Mouse (Mus musculus): ENCODE results near the gene Tmie. TPM values are rescaled to one million over a fixed set of nuclear protein-coding genes. Genes with fewer than 3 reads are reported as not detected.

The Tmie gene
- polyA plus RNA-seq, 1 experiment: 0.02 TPM

DNA sequence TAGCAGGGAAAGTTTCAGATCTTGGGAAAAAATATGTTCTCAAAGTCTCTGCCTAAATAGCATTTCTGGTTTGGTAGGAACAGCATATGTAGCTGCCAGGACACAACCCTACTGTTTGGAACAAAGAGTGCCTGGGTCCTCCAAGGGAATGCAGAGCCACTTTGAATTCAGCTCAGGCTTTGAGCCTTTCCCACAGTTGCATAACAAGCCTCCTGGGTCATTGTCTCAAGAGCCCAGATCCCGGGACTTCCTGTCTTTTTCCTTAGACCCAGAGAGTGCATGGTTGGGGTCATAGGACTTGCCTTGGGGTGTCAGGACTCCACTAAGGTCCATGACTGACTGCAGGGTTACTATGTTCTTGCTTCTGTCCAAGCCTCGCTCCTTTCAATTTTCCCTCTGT lies 43.8 kb downstream of the Tmie start:
- Histone ChIP-seq H3K27me3 (ENCODE audit: control insufficient read depth, insufficient read depth, insufficient read length) (no peaks in the 10 kb centered on the region), H3K79me2 (ENCODE audit: control insufficient read depth, insufficient read depth) (no peaks in the 10 kb centered on the region), H3K4me2 (ENCODE audit: low read depth) (no peak overlapping the region), H3ac (ENCODE audit: control insufficient read depth, insufficient read length) (no peak overlapping the region), H3K4me3 (no peak overlapping the region), H3K36me3 (ENCODE audit: control insufficient read depth, insufficient read depth) (no peaks in the 10 kb centered on the region)
- TF ChIP-seq TCF3 (IDR thresholded peaks at IDR 0.05; ENCODE audit: insufficient read length, low read depth) (no peak), TCF12 (IDR thresholded peaks at IDR 0.05; ENCODE audit: insufficient read depth, poor library complexity, severe bottlenecking) (no peak), MAX (IDR thresholded peaks at IDR 0.05; ENCODE audit: low read depth) (no peak), POLR2A (IDR thresholded peaks at IDR 0.05; ENCODE audit: insufficient read length, low read depth) (no peak), POLR2AphosphoS2 (IDR thresholded peaks at IDR 0.05; ENCODE audit: insufficient read length, low read depth) (no peak), REST (IDR thresholded peaks at IDR 0.05; ENCODE audit: insufficient read depth, insufficient read length) (no peak), MYOG (IDR thresholded peaks at IDR 0.05; ENCODE audit: control insufficient read depth in 1 of 3, insufficient read depth in 1 of 3, insufficient read length in 2 of 3, low read depth in 2 of 3) (no peak), CEBPB (IDR thresholded peaks at IDR 0.05; ENCODE audit: insufficient read depth, poor library complexity, severe bottlenecking) (no peak), USF1 (IDR thresholded peaks at IDR 0.05; ENCODE audit: low read depth) (no peak), E2F4 (IDR thresholded peaks at IDR 0.05; ENCODE audit: insufficient read depth) (no peak), MYOD1 (IDR thresholded peaks at IDR 0.05; ENCODE audit: control insufficient read depth in 1 of 3, insufficient read length in 2 of 3, low read depth in 2 of 3) (no peak), SRF (IDR thresholded peaks at IDR 0.05; ENCODE audit: control insufficient read depth, insufficient read length, low read depth) (no peak)

DNA sequence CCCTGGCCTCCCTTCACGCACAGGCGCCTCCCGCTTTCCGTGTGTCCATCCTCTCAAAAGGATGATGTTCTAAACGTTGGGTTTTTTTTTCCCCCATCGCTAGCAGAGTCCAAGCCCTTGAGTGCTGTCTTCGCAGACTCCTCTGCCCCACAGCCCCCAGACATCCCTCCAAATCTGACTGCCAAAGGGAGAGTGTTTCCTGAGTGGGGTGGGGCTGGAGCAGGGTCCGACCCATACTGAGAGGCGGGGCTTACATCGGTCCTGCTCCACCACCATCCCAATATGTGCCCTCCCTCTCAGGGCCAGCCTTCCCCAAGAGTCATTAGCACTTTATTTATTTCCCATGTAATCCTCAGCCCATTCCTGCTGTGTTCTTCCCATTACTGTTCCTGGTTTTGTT lies 45.0 kb downstream of the Tmie start:
- TF ChIP-seq SRF (IDR thresholded peaks at IDR 0.05; ENCODE audit: control insufficient read depth, insufficient read length, low read depth) (no peak), USF1 (IDR thresholded peaks at IDR 0.05; ENCODE audit: low read depth) (no peak), POLR2A (IDR thresholded peaks at IDR 0.05; ENCODE audit: insufficient read length, low read depth) (no peak), TCF3 (IDR thresholded peaks at IDR 0.05; ENCODE audit: insufficient read length, low read depth) (no peak), TCF12 (IDR thresholded peaks at IDR 0.05; ENCODE audit: insufficient read depth, poor library complexity, severe bottlenecking) (no peak), E2F4 (IDR thresholded peaks at IDR 0.05; ENCODE audit: insufficient read depth) (no peak), POLR2AphosphoS2 (IDR thresholded peaks at IDR 0.05; ENCODE audit: insufficient read length, low read depth) (no peak), REST (IDR thresholded peaks at IDR 0.05; ENCODE audit: insufficient read depth, insufficient read length) (no peak), MAX (IDR thresholded peaks at IDR 0.05; ENCODE audit: low read depth) (no peak), CEBPB (IDR thresholded peaks at IDR 0.05; ENCODE audit: insufficient read depth, poor library complexity, severe bottlenecking) (no peak), MYOG (IDR thresholded peaks at IDR 0.05; ENCODE audit: control insufficient read depth in 1 of 3, insufficient read depth in 1 of 3, insufficient read length in 2 of 3, low read depth in 2 of 3) (no peak), MYOD1 (IDR thresholded peaks at IDR 0.05; ENCODE audit: control insufficient read depth in 1 of 3, insufficient read length in 2 of 3, low read depth in 2 of 3) (no peak)
- H3K36me3 ChIP-seq (ENCODE audit: control insufficient read depth, insufficient read depth): no peaks in the 10 kb centered on the region

DNA sequence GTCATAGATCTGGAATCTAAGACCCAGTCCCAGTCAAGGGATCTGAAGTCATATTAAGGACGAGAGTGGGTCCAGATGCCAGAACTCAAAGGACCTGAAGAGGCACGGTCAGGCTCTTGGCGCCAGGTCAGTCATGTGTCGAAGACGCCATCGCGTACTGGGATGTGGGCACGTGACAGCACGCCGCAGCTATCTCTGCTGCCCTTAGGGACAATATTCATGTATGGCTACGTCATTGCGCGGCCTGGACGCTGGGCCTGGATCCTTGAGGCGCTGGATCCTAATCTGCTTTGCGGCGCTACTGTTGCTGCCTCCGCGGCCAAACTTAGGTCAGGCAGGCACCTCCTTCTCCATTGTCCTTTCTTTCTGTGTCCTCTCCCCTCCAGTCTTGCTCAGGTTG lies 45.5 kb downstream of the Tmie start, which contains the start of gene Prss45:
Gene Prss45 (plus strand): TSS at position 178 of the 400 bp plus-strand sequence.
- TF ChIP-seq TCF12 (IDR thresholded peaks at IDR 0.05; ENCODE audit: insufficient read depth, poor library complexity, severe bottlenecking) (no peak), E2F4 (IDR thresholded peaks at IDR 0.05; ENCODE audit: insufficient read depth) (no peak)
- no peak within 1 kb of the TSS for H3K4me2 ChIP-seq (ENCODE audit: low read depth)
- H3K4me3 ChIP-seq: no peak within 1 kb of the TSS
- no peaks in the 10 kb centered on the region for H3K27me3 ChIP-seq (ENCODE audit: control insufficient read depth, insufficient read depth, insufficient read length)
- H3ac ChIP-seq (ENCODE audit: control insufficient read depth, insufficient read length): no peak within 1 kb of the TSS
- no peaks in the 10 kb centered on the region for H3K36me3 ChIP-seq (ENCODE audit: control insufficient read depth, insufficient read depth)
- no peaks in the 10 kb centered on the region for H3K79me2 ChIP-seq (ENCODE audit: control insufficient read depth, insufficient read depth)

More for the DNA sequence above, 45.0 kb downstream of the Tmie start:
- no peak overlapping the region for H3ac ChIP-seq (ENCODE audit: control insufficient read depth, insufficient read length)
- no peaks in the 10 kb centered on the region for H3K27me3 ChIP-seq (ENCODE audit: control insufficient read depth, insufficient read depth, insufficient read length)
- no peak overlapping the region for H3K4me3 ChIP-seq
- no peaks in the 10 kb centered on the region for H3K79me2 ChIP-seq (ENCODE audit: control insufficient read depth, insufficient read depth)
- no peak overlapping the region for H3K4me2 ChIP-seq (ENCODE audit: low read depth)

DNA sequence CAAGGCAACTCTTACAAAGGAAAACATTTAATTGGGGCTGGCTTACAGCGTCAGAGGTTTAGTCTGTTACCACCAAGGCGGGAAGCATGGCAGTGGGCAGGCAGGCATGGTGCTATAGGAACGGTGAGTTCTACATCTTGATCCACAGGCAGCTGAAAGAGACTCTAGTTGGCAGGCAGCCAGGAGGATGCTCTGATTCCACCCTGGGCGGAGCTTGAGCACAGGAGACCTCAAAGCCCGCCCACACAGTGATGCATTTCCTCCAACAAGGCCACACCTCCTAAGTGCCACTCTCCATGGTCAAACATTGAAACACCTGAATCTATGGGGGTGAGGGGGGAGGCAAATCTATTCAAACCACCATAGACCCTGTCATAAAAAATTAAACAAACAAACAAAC lies 46.9 kb downstream of the Tmie start:
- no peak overlapping the region for H3K4me2 ChIP-seq (ENCODE audit: low read depth)
- peaks cover 10% of the 10 kb centered on the region for H3K27me3 ChIP-seq (ENCODE audit: control insufficient read depth, insufficient read depth, insufficient read length)
- TF ChIP-seq CEBPB (IDR thresholded peaks at IDR 0.05; ENCODE audit: insufficient read depth, poor library complexity, severe bottlenecking) (no peak), MYOD1 (IDR thresholded peaks at IDR 0.05; ENCODE audit: control insufficient read depth in 1 of 3, insufficient read length in 2 of 3, low read depth in 2 of 3) (no peak), TCF3 (IDR thresholded peaks at IDR 0.05; ENCODE audit: insufficient read length, low read depth) (no peak), POLR2A (IDR thresholded peaks at IDR 0.05; ENCODE audit: insufficient read length, low read depth) (no peak), REST (IDR thresholded peaks at IDR 0.05; ENCODE audit: insufficient read depth, insufficient read length) (no peak), POLR2AphosphoS2 (IDR thresholded peaks at IDR 0.05; ENCODE audit: insufficient read length, low read depth) (no peak), TCF12 (IDR thresholded peaks at IDR 0.05; ENCODE audit: insufficient read depth, poor library complexity, severe bottlenecking) (no peak), USF1 (IDR thresholded peaks at IDR 0.05; ENCODE audit: low read depth) (no peak), MYOG (IDR thresholded peaks at IDR 0.05; ENCODE audit: control insufficient read depth in 1 of 3, insufficient read depth in 1 of 3, insufficient read length in 2 of 3, low read depth in 2 of 3) (no peak), SRF (IDR thresholded peaks at IDR 0.05; ENCODE audit: control insufficient read depth, insufficient read length, low read depth) (no peak)
- no peak overlapping the region for H3ac ChIP-seq (ENCODE audit: control insufficient read depth, insufficient read length)
- H3K4me3 ChIP-seq: no peak overlapping the region
- no peaks in the 10 kb centered on the region for H3K36me3 ChIP-seq (ENCODE audit: control insufficient read depth, insufficient read depth)
- H3K79me2 ChIP-seq (ENCODE audit: control insufficient read depth, insufficient read depth): no peaks in the 10 kb centered on the region

DNA sequence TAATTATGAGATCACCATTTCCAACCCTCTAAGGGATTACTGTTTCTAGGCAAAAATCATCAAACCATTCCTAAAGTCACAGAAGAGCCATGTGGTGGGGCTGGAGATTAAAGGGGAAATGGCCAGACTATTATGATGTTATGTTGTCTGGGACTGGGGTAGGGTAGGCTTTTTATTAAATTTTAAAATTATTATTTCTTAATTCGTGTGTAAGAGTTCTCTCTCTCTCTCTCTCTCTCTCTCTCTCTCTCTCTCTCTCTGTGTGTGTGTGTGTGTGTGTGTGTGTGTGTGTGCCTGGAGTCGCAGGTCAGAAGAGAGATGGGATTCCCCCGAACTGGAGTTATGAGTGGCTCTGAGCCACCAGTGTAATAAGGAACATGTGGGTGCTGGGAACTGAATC lies 53.5 kb downstream of the Tmie start, which contains the start of gene Prss43:
Gene Prss43 (plus strand): TSS at position 301 of the 400 bp plus-strand sequence.
- no peaks in the 10 kb centered on the region for H3K79me2 ChIP-seq (ENCODE audit: control insufficient read depth, insufficient read depth)
- no peaks in the 10 kb centered on the region for H3K36me3 ChIP-seq (ENCODE audit: control insufficient read depth, insufficient read depth)
- no peak for TF ChIP-seq CEBPB (IDR thresholded peaks at IDR 0.05; ENCODE audit: insufficient read depth, poor library complexity, severe bottlenecking)
- no peak for TF ChIP-seq POLR2AphosphoS2 (IDR thresholded peaks at IDR 0.05; ENCODE audit: insufficient read length, low read depth)
- TF ChIP-seq REST (IDR thresholded peaks at IDR 0.05; ENCODE audit: insufficient read depth, insufficient read length): no peak
- TF ChIP-seq TCF12 (IDR thresholded peaks at IDR 0.05; ENCODE audit: insufficient read depth, poor library complexity, severe bottlenecking): no peak
- TF ChIP-seq MAX (IDR thresholded peaks at IDR 0.05; ENCODE audit: low read depth): no peak
- no peak for TF ChIP-seq POLR2A (IDR thresholded peaks at IDR 0.05; ENCODE audit: insufficient read length, low read depth)
- TF ChIP-seq SRF (IDR thresholded peaks at IDR 0.05; ENCODE audit: control insufficient read depth, insufficient read length, low read depth): no peak
- no peak for TF ChIP-seq MYOG (IDR thresholded peaks at IDR 0.05; ENCODE audit: control insufficient read depth in 1 of 3, insufficient read depth in 1 of 3, insufficient read length in 2 of 3, low read depth in 2 of 3)
- no peak for TF ChIP-seq USF1 (IDR thresholded peaks at IDR 0.05; ENCODE audit: low read depth)
- no peak for TF ChIP-seq E2F4 (IDR thresholded peaks at IDR 0.05; ENCODE audit: insufficient read depth)
- no peak for TF ChIP-seq TCF3 (IDR thresholded peaks at IDR 0.05; ENCODE audit: insufficient read length, low read depth)
- TF ChIP-seq MYOD1 (IDR thresholded peaks at IDR 0.05; ENCODE audit: control insufficient read depth in 1 of 3, insufficient read length in 2 of 3, low read depth in 2 of 3): no peak
- no peak within 1 kb of the TSS for H3ac ChIP-seq (ENCODE audit: control insufficient read depth, insufficient read length)
- no peak within 1 kb of the TSS for H3K4me3 ChIP-seq
- peaks cover 39% of the 10 kb centered on the region for H3K27me3 ChIP-seq (ENCODE audit: control insufficient read depth, insufficient read depth, insufficient read length)
- no peak within 1 kb of the TSS for H3K4me2 ChIP-seq (ENCODE audit: low read depth)
